Mouse (Mus musculus) layer of hippocampus, adult 9-11 months (tissue): ENCODE results near the gene Pknox2.

Experiments
- DNase-seq: peaks from one replicate; pipeline ENCODE4 v3.0.0; 2022

The Pknox2 gene

DNA sequence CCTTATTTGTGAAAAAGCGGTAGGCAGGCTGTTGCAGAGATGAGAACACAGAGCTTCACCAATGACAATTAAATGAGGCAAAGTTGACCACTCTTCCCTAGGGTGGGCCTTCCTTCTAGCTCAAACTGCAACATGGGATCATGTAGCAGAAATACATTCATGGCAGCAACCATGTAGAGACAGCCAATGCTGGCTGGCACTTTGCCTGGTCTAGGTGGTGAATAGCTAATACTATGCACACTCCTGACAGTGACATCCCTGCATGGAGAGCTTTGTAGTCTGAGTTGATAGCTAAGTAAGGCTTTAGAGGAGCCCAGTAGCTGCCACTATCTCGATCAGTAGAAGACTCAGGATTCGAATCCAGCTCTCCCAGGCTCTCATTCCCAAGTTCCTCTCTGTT, 48.6 kb downstream of the Pknox2 start:
- DNase-seq, result no peak

DNA sequence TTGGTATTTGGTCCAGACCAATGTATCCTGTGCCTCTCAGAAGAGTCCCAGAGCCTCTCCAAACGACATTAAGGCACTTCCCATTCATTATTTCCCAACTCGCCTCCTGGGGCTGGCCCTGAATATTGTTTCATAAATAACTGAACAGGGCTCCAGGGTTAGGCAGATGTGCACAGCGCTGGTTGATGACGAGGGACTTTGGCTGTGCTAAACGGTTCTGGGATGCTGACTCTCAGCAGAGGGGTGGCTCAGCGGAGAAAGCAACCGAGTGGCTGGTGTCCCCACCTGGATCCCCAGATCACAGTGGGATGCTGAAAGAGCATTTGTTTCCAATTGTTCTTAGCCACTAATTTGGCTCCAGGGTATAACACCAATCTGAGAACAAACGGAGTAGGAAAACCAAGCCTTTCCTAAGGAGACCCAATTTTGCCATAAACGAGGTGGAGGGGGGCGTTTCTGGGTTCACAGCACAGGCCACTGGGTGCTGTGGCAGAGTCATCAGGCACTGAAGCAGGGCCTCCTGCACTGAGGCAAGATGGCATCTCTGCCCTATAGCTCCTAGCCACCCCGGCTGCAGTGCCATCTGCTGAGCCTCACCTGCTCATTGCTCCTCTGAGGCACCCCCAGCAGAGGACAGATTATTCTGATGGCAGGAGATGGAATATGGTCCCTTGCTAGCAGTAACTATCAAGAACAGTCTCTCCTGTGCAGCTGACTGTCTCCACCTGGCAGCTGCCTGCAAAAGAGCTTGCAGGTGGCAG, 52.8 kb downstream of the Pknox2 start:
- DNase-seq, result no peak

DNA sequence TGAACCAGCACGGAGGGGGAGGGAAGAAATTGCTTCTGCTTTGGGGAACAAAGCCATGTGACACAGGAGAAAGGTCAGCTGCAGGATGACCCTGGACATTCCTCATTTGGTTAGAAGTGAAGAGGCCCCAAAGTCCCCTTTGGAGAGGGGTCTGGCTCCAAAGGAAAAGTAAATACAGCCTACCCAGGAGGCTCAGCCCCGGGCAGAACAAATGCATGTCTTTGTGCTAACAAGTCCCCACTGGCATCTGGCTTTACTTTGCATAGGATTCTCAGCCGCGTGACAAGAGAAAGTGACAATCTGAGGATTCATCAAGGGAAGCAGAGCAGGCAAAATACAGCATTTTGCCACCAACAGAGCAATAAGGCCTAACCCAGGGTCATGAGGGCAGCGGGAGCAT, 54.1 kb downstream of the Pknox2 start:
- DNase-seq, result no peak

DNA sequence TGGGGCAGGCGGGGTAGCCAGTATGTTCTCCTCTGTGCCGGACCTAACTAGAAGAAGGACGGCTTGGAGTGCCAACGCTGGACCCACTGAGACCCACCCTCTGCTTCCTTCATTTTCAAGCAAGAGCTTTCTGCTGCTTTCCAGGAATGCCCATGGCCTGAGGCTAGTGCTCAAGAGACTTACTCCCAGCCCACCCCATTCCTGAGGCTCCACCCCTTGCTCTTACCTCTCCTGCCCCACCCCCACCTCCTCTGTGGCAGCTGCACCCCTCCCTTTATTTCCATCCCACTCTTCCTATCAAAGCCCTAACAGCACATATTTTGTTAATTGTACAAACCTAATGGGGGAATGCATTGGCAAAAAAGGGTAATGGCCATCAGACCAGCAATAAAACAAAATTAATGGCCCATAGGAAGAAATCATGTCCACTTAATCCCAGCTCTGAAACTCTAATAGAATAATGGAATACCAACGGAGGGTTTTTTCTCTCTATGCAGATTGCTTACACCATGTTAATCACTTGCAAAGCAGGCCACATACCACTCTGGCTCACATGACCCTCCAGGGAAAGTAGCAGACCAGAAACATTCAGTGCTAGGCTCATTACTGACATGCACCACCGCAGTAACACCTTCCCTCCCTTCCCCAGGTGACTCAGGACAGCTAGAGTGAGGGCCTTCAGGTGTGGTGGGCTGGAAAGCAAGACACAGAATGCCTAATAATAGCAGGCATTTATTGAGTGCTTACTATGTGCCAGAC, 57.1 kb downstream of the Pknox2 start:
- DNase-seq, result no peak

DNA sequence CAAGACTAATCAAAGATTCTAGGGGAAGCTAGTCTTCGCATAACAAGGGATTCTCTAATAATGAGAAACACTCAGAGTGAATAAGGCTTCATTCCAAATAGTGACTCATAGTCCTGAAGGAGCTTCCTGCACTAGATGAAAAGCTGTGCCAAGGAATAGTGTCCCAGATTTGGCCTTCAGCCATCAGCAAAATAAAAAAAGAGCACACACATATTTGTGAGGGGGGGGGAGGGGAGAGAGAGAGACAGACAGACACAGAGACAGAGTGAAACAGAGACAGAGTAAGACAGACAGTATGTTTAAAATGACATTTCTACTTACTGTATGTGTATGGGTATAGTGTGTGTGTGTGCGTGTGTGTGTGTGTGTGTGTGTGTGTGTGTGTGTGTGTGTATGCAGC, 61.8 kb downstream of the Pknox2 start:
- DNase-seq, result peak; percentile 40

DNA sequence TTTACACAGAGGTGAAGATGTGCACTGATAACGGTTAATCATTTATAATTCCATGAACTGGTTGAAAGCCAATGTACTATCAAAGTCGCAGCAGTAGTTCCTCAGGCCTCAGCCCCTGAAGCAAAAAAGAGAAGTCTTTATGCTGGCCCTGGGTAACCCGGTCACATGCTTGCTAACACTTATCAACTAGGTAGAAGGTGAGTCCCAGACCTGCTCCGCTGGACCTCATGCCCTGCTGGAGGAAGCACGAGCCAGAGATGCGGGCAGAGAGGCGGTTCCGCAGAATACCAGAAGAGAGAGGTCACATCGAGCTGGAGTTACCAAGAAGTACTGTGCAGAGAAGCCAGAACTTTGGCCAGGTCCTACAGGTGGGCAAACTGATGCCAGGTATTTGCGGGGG, 65.0 kb downstream of the Pknox2 start:
- no peak for DNase-seq

DNA sequence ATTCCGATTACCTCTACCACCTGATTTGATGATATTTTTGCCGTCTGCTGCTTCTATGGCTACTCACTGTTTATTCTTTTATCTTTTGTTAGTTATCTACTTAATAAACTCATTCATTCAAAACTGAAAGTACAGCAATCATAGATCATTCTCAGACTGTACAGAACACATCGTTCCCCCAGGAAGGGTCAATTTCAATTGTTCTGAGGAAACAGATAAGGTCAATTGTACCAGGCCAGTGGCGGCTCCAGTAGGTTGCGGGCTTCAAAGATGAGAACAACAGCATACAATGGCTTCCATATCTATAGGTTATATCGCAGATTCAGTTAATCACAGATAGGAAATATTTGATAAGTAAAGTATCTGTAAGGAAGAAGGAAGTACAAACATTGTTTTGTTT, 66.9 kb downstream of the Pknox2 start:
- DNase-seq, result no peak

DNA sequence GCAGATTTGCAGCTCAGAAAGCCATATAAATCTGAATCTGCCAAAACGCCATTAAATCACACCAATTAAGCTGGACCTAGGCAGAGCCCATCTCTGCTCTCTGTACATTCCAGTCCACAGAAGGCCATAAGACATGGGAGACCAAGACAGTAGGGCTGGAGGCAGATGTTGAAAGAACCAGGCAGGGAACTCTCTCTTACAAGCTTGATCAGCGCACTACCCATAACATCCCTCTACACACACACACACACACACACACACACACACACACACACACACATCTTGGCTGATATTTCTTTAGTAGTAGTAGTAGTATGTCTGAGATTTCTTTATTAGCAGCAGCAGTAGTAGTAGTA, 70.2 kb downstream of the Pknox2 start:
- no peak for DNase-seq

DNA sequence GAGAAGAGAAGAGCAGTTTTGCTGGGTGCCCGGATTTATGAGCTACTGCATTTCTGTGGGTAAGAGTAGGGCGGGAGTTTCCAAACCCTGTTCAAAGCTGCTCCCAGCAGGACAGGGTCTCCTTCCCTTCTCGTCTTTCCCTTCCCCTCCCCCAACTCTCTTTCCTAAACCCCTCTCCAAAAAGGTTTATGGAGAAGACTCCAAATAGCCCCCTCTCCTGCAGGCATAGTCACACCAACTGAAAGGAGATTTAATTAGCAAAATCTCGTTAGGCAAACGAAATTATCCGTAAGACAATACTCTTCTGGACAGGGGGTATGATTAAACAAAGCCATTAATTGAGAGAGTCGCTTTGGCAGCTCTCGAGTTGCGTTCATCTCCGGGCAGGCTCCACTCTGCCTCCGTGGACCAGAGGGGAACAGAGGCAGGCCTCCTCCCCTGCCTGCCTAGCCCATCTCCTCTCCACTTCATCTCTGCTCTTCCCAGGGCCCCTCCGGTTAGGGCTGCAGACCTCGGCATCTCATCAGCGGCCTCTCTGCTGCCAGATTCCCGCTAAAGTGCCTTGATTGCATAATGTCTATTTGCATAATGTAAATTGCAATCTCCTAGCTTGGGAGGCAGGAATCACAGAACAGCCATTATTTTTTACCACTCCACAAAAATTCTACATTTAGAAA, 70.7 kb downstream of the Pknox2 start:
- DNase-seq, result no peak

DNA sequence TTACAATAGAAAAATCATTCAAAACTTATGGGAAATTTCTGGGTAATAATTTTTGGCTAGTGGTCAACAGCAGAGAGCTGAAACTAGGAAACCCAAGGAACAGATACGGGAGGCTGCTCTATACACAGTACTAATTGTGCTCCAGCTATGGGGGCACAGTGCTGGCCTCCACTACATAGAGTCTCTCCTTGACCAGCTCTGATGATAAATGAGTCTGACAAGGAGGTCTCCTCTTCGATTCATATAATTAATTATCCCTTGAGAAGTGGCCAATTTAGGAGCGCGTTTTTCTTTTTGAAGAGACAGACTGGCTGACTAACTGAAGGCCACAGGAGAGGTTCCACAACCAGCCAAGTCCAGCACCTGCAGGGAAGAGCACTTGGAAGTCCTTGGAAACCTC, 71.3 kb downstream of the Pknox2 start:
- DNase-seq, result no peak

DNA sequence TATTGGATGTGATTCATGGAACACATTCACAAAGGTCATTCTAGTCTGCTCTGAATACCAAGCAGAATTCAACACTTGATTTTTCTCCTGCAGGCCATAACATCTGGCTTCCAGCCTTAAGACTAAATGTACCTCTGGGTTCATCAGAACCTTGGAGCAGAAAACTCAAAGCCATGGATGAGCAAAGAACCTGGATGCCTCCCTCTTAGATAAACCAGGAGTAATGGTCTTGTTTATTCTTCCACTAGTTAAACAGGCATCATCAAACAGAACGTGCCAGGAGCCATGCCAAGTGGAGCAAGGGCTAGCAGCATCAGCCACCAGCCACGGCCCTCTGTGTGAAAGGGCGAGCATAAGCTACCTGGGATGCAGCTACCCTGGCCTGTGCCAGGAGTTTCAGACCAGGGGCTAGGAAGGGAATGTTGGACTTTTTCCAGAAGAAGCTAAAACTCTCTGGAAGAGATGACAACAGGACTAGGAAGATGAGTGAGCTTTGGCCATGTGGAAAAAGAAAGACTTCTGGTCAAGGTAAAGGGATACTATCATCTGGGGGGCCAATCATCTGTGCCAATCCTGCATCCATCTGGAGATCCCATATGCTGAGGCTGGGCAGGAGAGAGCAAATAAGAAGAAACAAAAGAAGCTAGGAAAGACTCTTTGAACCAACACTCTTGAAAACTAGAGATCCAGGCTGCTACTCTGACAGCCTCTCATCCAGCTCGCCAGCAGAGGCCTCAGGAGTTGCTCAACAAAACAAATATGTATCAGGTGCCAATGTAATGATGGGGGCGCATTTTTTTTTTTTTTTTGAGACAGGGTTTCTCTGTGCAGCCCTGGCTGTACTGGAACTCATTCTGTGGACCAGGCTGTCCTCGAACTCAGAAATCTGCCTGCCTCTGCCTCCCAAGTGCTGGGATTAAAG, 77.6 kb downstream of the Pknox2 start:
- DNase-seq, result no peak

DNA sequence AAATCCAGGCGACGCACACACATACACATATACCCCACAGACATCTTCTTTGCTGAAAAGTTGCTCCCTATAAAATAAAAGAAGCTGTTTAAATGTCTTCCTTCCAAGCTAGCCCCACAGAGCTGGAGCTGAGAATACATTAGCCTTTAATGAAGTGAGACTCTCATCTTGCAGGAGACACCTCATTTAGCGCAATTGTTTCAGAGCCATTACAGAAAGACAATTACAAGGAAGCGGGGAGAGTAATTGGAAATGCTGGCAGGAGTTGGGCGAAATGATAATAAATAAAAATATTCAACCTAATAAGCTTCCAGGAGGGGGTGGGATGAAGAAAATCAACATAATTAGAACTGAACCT, 79.8 kb downstream of the Pknox2 start:
- no peak for DNase-seq

DNA sequence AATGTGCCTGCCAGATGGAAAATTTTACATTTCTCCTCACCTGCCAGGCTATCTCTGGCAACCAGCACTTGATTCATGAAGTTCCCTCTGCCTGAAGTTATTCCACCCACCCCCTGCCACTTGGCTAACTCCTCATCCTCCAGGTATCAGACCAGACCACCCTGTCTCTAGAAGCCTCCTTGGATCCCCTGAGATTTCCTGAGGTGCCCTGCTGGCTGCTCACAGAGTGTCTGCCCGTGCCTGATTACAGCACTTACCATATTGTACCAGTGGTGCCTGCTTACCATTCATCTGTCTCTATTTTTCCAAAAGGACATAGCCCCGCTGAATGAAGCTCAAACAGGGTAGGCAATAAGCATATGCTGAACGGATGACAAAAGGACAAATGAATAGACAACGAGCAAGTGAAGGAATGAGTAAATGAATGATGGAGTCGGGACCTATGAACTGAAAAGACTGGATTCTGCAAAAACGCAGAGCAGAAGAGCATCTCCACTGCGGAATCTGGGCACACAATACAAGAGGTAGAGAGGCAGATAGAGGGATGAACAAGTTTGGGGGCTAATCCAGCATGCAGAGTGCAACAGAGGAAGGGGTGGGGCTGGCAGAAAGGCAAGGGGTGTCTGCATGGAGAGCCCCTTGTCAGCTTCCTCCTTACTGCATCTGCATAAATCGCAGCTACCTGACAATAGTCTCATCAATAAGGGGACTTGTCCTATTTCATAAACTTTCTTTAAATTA, 80.3 kb downstream of the Pknox2 start:
- no peak for DNase-seq

DNA sequence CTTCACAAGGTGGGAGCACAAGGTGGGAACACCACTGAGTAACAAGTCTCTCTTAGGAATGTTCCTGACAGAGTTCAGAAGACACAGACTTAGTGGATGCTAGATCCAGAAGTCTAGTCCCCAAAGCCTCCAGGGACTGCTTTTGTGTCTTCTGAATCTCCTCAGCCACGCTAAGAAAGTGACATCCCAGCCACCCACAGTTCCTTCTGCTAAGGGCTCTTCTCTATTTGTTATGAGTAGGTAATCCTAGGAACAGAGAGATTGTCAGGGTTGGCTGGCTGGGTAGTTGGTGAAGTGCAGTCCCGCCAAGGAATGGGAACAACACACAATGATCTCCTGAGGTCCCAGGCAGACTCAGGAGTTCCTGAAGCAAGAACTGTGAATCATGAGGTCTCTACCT, 85.6 kb downstream of the Pknox2 start:
- DNase-seq, result no peak

DNA sequence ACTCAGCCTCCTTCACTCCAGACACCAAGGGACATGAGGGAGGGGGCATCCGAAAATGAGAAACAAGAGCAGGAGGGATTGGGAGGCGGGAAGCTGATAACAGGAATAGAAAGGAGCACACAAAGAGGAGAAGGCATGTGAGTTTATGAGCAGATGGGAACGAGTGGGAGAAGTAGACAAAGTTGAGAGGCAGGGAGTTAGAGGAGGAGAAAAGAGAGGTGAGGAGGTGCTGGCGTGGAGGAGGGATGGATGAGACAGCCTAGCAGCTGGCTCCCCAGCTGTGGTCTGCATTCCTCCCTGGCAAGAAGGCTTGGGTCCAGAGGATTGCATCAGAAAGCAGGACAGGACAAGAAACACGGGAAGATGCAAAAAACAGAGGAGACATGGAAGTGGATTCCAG, 92.5 kb downstream of the Pknox2 start:
- DNase-seq, result peak; percentile 47

DNA sequence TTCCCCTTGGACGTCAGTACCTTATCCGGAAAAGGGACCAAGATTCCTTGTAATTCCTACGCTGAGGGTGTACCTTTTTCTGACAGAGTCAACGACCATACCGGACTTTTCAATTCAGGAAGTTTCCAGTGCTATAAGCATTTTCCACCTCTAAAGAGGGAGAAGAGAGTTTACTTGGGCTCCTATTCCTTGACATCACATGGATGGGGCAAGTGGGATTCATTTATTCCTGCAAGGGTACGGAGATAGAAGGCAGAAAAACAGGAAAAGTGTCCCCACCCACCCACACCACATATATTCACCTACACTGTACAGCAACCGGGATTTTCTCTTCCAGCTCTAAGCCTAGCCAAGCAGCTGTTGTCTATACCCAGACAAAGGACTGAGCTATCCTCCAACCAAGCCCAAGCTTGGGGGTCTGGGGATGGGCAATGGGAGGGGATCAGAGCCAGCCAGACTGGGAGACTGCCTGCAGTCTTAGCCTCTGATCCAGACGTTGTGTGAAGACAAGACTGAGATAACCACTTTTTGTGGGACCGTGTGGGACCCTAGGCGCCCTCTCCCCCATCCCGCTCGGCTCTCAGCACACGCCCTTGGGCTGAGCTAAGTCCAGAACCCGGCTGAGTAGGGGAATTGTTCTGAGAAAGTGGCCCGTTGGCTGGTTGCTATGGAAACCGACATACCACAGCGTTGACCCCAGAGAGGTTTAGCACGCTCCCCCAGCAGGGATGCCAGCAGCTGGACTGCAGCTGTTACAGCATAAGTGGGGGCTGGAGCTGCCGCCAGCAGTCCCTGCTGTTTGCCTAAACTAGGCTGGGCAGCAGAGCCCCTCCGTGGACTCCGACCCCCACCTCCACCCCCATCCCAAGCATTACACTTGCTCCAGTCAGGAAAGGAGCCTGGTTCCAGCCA, 93.3 kb downstream of the Pknox2 start:
- DNase-seq, result peak; percentile 54

DNA sequence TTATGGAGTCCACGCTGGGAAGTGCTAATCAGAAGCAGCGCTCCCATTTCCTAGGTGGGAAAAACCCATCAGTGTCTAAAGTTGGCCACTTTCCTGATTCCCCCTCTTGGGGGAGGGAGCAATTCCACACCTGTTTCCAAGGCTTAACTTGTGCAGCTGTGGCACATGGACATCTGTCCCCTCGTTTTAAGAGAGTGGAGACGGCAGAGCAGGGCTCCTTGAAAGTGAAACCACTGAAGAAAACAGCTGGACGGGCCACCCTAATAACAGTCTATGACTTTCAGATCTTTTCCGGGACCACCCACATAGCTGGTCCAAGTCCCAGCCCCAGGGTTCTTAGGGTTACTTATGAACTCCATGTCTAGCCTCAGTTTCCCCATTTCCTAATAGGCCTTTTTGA, 94.2 kb downstream of the Pknox2 start:
- DNase-seq, result no peak

DNA sequence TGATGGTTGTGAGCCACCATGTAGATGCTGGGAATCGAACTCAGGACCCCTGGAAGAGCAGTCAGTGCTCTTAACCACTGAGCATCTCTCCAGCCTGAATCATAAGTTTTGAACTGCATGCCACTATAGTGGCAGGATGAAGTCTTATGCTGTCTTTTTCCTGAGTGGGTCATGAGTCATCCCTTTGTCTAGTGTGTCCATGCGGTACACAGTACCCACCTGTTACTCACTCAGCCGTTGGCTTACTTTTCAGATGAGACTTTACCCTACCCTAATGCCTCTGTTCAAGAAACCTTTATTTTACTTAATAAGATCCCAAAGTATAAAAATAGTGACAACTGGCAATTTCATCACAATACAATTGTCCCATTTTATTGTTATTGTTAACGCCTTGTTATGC, 95.5 kb downstream of the Pknox2 start:
- DNase-seq, result no peak

DNA sequence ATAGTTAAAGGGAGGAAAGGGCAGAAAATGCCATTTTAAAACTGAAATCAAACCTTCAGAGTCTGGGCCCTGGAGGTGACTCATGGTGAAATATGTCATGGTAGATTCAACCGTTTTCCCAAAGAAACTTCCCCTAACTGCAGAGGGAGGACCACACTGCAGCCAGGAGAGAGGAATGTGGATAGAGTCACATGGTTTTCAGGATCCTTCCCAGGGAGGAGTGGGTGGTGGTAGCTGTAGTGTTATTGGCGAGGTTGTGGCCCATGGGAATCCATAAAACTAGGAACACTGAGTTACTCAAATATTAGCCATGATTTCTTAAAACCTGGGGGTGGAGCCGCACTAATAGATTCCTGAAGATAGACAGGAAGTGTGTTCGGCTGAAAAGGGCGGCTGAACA, 99.7 kb downstream of the Pknox2 start:
- DNase-seq, result no peak

DNA sequence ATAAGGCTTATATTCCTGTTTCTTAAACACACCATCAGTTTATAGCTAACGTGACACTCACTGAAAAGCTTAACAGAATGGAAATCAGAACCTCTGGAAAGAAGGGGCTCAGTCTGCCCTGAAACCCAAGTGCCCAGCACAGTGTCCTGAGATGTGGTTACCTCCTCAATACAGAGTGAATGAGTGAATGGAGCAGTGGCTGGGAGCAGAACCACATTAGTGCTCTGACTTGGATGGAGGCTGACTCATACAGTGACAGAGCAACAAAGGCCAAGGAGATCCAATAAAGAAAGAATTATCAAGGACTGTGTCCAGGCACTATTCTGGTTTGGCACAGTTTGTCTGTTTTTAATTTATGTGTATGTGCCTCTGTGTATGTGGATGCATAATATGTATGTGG, 101.3 kb downstream of the Pknox2 start:
- DNase-seq, result no peak

DNA sequence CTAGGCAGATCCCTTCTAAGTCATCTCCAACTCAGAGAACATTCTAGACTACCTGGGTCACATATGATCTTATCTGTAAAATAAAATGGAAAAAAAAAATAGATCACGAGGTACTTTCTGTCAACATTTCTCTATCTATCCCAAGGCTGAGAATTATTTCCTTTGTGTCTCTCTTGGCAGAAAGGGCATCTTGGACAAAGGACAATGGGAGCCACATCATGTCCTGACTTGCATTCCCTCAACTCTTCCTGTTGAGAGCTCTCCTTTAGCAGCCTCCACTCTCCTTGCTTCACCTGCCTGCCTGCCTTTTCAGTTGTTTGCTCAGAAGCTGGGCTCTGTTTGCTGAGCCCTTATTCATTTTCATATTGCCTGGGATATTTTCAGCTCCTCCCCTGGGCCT, 103.0 kb downstream of the Pknox2 start:
- DNase-seq, result no peak
